8 mouse cellular contexts compared by ENCODE assay signal in genomic region chr8:4139660-4140646, GRCm38 (mm10). TPM values are rescaled to one million over a fixed set of nuclear protein-coding genes. Genes with fewer than 3 reads are reported as not detected.
A peak's percentile ranks its signal among the peaks of the same experiment; 100 is the strongest.
DNase-seq lines count a peak whose midpoint lies in the region; ATAC-seq and TF ChIP-seq lines count a peak whose summit lies in the region.

No protein-coding gene starts in this region.

- TF ChIP-seq POLR2A in cortical plate, adult 2 months (IDR thresholded peaks at IDR 0.05; ENCODE audit: extremely low read depth, insufficient read depth, low read length): no peak
- TF ChIP-seq POLR2A in small intestine, adult 2 months (IDR thresholded peaks at IDR 0.05; ENCODE audit: low read depth, low read length): no peak

- H3K9me3 ChIP-seq in intestine, embryonic 16.5 days (ENCODE audit: control insufficient read depth, low read length): no peaks in the 10 kb centered on the region
- no peaks in the 10 kb centered on the region for H3K9me3 ChIP-seq in midbrain, embryonic 13.5 days

- peak; percentile 91 for DNase-seq in heart, adult 11 months
- DNase-seq in heart, postnatal 25 days (ENCODE audit: low spot score): no peak
- DNase-seq in gastrocnemius, adult 8-10 months (ENCODE audit: low spot score in 2 of 2): peak; percentile 31 to 38
- peak; percentile 68 to 72 for DNase-seq in left cerebral cortex, postnatal 25 days (ENCODE audit: low spot score in 2 of 2)

- H3K4me1 ChIP-seq in cortical plate, adult 2 months (ENCODE audit: control insufficient read depth, insufficient read depth, low read length): no peaks in the 10 kb centered on the region
- H3K4me1 ChIP-seq in intestine, embryonic 16.5 days (ENCODE audit: control insufficient read depth, insufficient read depth, low read length): no peaks in the 10 kb centered on the region
- no peaks in the 10 kb centered on the region for H3K4me1 ChIP-seq in midbrain, embryonic 13.5 days (replicated peaks)
- H3K4me1 ChIP-seq in small intestine, adult 2 months (ENCODE audit: control insufficient read depth, insufficient read depth, insufficient read length, low read length): no peaks in the 10 kb centered on the region

- peak; percentile 89 for TF ChIP-seq CTCF in cortical plate, adult 2 months (IDR thresholded peaks at IDR 0.05; ENCODE audit: extremely low read depth, insufficient read depth, low read length)
- peak; percentile 85 for TF ChIP-seq CTCF in small intestine, adult 2 months (IDR thresholded peaks at IDR 0.05; ENCODE audit: extremely low read depth, insufficient read length, insufficient replicate concordance, low read depth, low read length)

- H3K27ac ChIP-seq in cortical plate, adult 2 months (ENCODE audit: insufficient read depth, low read length): no peak overlapping the region
- H3K27ac ChIP-seq in intestine, embryonic 16.5 days (ENCODE audit: low read length): no peak overlapping the region
- no peak overlapping the region for H3K27ac ChIP-seq in midbrain, embryonic 13.5 days
- H3K27ac ChIP-seq in small intestine, adult 2 months (ENCODE audit: insufficient read depth, low read depth, low read length): no peak overlapping the region

- no peaks in the 10 kb centered on the region for H3K36me3 ChIP-seq in intestine, embryonic 16.5 days (ENCODE audit: control insufficient read depth, insufficient read depth, low read length)
- no peaks in the 10 kb centered on the region for H3K36me3 ChIP-seq in midbrain, embryonic 13.5 days
- no peaks in the 10 kb centered on the region for H3K36me3 ChIP-seq in small intestine, adult 2 months (ENCODE audit: control insufficient read depth, insufficient read depth, low read length)

- intact Hi-C loops in heart, postnatal 25 days (cut with DNase I): loop anchor here (5.0 kb wide), 3 partner anchors 232 to 447 kb away; no protein-coding TSS in a partner anchor
- intact Hi-C loops in left cerebral cortex, postnatal 25 days (cut with DNase I): loop anchor here (5.0 to 10.0 kb wide), 3 partner anchors 232 to 447 kb away; partner anchors contain the start of gene Clec4g

- no peak overlapping the region for H3K4me3 ChIP-seq in cortical plate, adult 2 months (ENCODE audit: insufficient read depth, low read length)
- H3K4me3 ChIP-seq in intestine, embryonic 16.5 days (ENCODE audit: low read length): no peak overlapping the region
- no peak overlapping the region for H3K4me3 ChIP-seq in midbrain, embryonic 13.5 days (replicated peaks)
- H3K4me3 ChIP-seq in small intestine, adult 2 months (ENCODE audit: low read depth, low read length): no peak overlapping the region

- 11% methylated on average over 12 of the region's 12 CpGs for WGBS in intestine, embryonic 16.5 days
- WGBS in midbrain, embryonic 13.5 days: 15% methylated on average over 12 of the region's 12 CpGs
- WGBS in small intestine, adult 2 months: 11% methylated on average over 12 of the region's 12 CpGs

- peak; percentile 68 for ATAC-seq in intestine, embryonic 16.5 days
- peak; percentile 71 for ATAC-seq in midbrain, embryonic 13.5 days

- H3K27me3 ChIP-seq in intestine, embryonic 16.5 days (replicated peaks; ENCODE audit: control insufficient read depth, insufficient read depth, low read length): 0 out of 2 replicates have a peak, but pooled peaks cover 5% of the 10 kb centered on the region
- H3K27me3 ChIP-seq in midbrain, embryonic 13.5 days: 0 out of 2 replicates have a peak, but pooled peaks cover 7% of the 10 kb centered on the region
- peaks cover 5% of the 10 kb centered on the region for H3K27me3 ChIP-seq in small intestine, adult 2 months (ENCODE audit: control insufficient read depth, insufficient read depth, low read length)

- H3K9ac ChIP-seq in intestine, embryonic 16.5 days (ENCODE audit: low read depth, low read length): no peak overlapping the region
- H3K9ac ChIP-seq in midbrain, embryonic 13.5 days (replicated peaks): no peak overlapping the region

- H3K4me2 ChIP-seq in intestine, embryonic 16.5 days (ENCODE audit: low read depth, low read length): 0 out of 2 replicates have a peak overlapping the region, but pooled peaks have one; percentile 16
- H3K4me2 ChIP-seq in midbrain, embryonic 13.5 days (replicated peaks): no peak overlapping the region

RNA-seq across cellular contexts. Expression of gene Cd209g, which starts 6.1 kb away (rescaled TPM):
- total RNA-seq in heart, postnatal 25 days (2021): not detected
- polyA plus RNA-seq in cortical plate, adult 2 months (2012; rRNA removed): 0.09 and 0.23 TPM in 2 replicates
- total RNA-seq in gastrocnemius, adult 8-10 months (2022): under 1 TPM in 3 of 4 experiments, not detected in 1; 0.36 to 0.83 (median 0.39) TPM
- not detected in 2 replicates for polyA plus RNA-seq in intestine, embryonic 16.5 days (2015; fragmentation: Nextera tagmentation; extraction: Ambion mirVana)
- not detected for total RNA-seq in left cerebral cortex, postnatal 25 days (2021)
- not detected in 2 replicates for polyA plus RNA-seq in midbrain, embryonic 13.5 days (2015; fragmentation: Nextera tagmentation; extraction: Ambion mirVana)
- 0.67 TPM in 1 of 2 replicates, not detected in the other for polyA plus RNA-seq in small intestine, adult 2 months (2012; rRNA removed)

RNA-seq across cellular contexts. Expression of gene Evi5l, which starts 26.4 kb away (rescaled TPM):
- 10 to 100 TPM; 23.4 to 24.6 TPM for total RNA-seq in heart, postnatal 25 days (2021)
- 74.9 and 75.3 TPM in 2 replicates for polyA plus RNA-seq in cortical plate, adult 2 months (2012; rRNA removed)
- 10 to 100 TPM; 15.1 to 16.9 (median 16.2) TPM for total RNA-seq in gastrocnemius, adult 8-10 months (2022)
- polyA plus RNA-seq in intestine, embryonic 16.5 days (2015; fragmentation: Nextera tagmentation; extraction: Ambion mirVana): 19.1 and 19.2 TPM in 2 replicates
- 100 to 1,000 TPM; 106 to 108 TPM for total RNA-seq in left cerebral cortex, postnatal 25 days (2021)
- polyA plus RNA-seq in midbrain, embryonic 13.5 days (2015; fragmentation: Nextera tagmentation; extraction: Ambion mirVana): 91.4 and 92.5 TPM in 2 replicates
- polyA plus RNA-seq in small intestine, adult 2 months (2012; rRNA removed): 3.9 and 5.2 TPM in 2 replicates

RNA-seq across cellular contexts. Expression of gene Cd209f, which starts 34.3 kb away (rescaled TPM):
- total RNA-seq in heart, postnatal 25 days (2021): under 1 TPM; 0.21 to 0.42 TPM
- polyA plus RNA-seq in cortical plate, adult 2 months (2012; rRNA removed): 0.54 and 0.61 TPM in 2 replicates
- 1 to 10 TPM in 2 of 4 experiments, under 1 TPM in 2; 0.73 to 1.5 (median 1.1) TPM for total RNA-seq in gastrocnemius, adult 8-10 months (2022)
- polyA plus RNA-seq in intestine, embryonic 16.5 days (2015; fragmentation: Nextera tagmentation; extraction: Ambion mirVana): 0.21 TPM in 1 of 2 replicates, not detected in the other
- total RNA-seq in left cerebral cortex, postnatal 25 days (2021): under 1 TPM in 1 of 2 experiments, not detected in 1; 0.48 TPM
- polyA plus RNA-seq in midbrain, embryonic 13.5 days (2015; fragmentation: Nextera tagmentation; extraction: Ambion mirVana): 0.23 TPM in 1 of 2 replicates, not detected in the other
- 0.86 TPM in 1 of 2 replicates, not detected in the other for polyA plus RNA-seq in small intestine, adult 2 months (2012; rRNA removed)
